Mouse (Mus musculus): Measurements from ENCODE around the gene Ttc19. TPM values are rescaled to one million over a fixed set of nuclear protein-coding genes. Genes with fewer than 3 reads are reported as not detected.

The Ttc19 gene
- polyA plus RNA-seq, 1 experiment from 2014 or later: 20.3 TPM

DNA sequence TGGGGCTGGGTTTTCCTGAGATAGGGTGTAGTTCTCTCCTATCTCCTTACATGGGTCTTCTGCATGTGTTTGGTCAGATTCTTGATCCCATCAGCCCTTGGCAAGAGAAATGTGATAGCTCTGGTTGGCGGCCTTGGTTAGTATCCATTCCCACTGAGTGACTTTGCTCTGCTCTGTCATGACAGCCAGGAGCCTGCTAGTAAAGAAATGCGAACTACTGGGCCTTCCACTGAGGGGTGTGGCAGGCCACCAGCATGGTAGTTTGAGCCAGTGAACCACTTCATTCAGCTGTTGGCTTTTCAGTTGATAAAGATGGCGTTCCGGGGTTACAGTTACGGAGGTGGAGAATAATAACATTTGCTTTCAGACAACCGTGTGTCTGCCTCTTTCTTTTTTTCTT, 17.6 kb downstream of the Ttc19 start:
- 82% methylated on average over 6 of the region's 6 CpGs for WGBS
- Histone ChIP-seq H3K4me1 (no peaks in the 10 kb centered on the region), H3K36me3 (peaks cover 33% of the 10 kb centered on the region; the same call in 1 of the 2 replicates), H3K27ac (no peak overlapping the region), H3K9me3 (no peaks in the 10 kb centered on the region), H3K27me3 (ENCODE audit: insufficient read depth, poor library complexity, severe bottlenecking) (no peaks in the 10 kb centered on the region), H3K4me3 (no peak overlapping the region)
- no peak for DNase-seq (ENCODE audit: low spot score)

- H3K36me3 ChIP-seq: peaks cover 41% of the 10 kb centered on the region
- DNase-seq (ENCODE audit: low spot score): no peak
- no peaks in the 10 kb centered on the region for H3K27me3 ChIP-seq (ENCODE audit: insufficient read depth, poor library complexity, severe bottlenecking)
- no peaks in the 10 kb centered on the region for H3K4me1 ChIP-seq
- H3K27ac ChIP-seq: no peak overlapping the region
- no peaks in the 10 kb centered on the region for H3K9me3 ChIP-seq
- WGBS: 86% methylated on average over 2 of the region's 2 CpGs
- H3K4me3 ChIP-seq: no peak overlapping the region
Observed at GRCm38 (mm10) chr11:62305866-62306265, 24.6 kb downstream of the Ttc19 start.

- Histone ChIP-seq H3K9me3 (no peaks in the 10 kb centered on the region), H3K4me3 (no peak overlapping the region), H3K27me3 (ENCODE audit: insufficient read depth, poor library complexity, severe bottlenecking) (no peaks in the 10 kb centered on the region), H3K4me1 (no peaks in the 10 kb centered on the region), H3K27ac (no peak overlapping the region), H3K36me3 (peaks cover 61% of the 10 kb centered on the region)
- DNase-seq (ENCODE audit: low spot score): no peak
- WGBS: 89% methylated on average over 2 of the region's 2 CpGs
Observed at GRCm38 (mm10) chr11:62309296-62309695, 28.0 kb downstream of the Ttc19 start.

DNA sequence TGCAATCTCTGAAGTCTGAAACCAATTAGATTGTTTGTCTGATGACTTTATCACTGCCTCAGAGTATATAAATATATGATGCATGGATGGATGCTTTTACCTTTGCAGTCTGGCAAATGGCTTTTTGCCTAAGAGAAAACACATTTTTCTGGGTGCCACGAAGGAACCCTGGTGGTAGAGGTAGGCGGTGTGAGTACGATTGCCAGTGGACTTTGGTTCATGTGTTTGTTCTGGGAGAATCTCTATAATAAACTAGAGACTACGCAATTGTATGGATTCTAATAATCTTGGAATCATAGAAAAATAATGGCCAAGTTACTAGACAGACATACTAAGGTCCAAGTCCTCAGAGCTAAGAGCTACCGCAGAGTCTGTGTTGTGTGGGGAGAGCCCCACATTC, 33.7 kb downstream of the Ttc19 start:
- no peak for DNase-seq (ENCODE audit: low spot score)
- no peaks in the 10 kb centered on the region for H3K9me3 ChIP-seq
- H3K4me1 ChIP-seq: no peaks in the 10 kb centered on the region
- no peak overlapping the region for H3K27ac ChIP-seq
- no peaks in the 10 kb centered on the region for H3K27me3 ChIP-seq (ENCODE audit: insufficient read depth, poor library complexity, severe bottlenecking)
- no peak overlapping the region for H3K4me3 ChIP-seq
- peaks cover 85% of the 10 kb centered on the region for H3K36me3 ChIP-seq
- WGBS: 93% methylated on average over 5 of the region's 5 CpGs

GRCm38 (mm10) chr11:62317746-62318145, 36.5 kb downstream of the Ttc19 start:
- H3K27me3 ChIP-seq (ENCODE audit: insufficient read depth, poor library complexity, severe bottlenecking): no peaks in the 10 kb centered on the region
- no peak for DNase-seq (ENCODE audit: low spot score)
- no peaks in the 10 kb centered on the region for H3K9me3 ChIP-seq
- H3K4me3 ChIP-seq: no peak overlapping the region
- WGBS: 85% methylated on average over 11 of the region's 11 CpGs
- H3K36me3 ChIP-seq: peaks cover 94% of the 10 kb centered on the region
- no peaks in the 10 kb centered on the region for H3K4me1 ChIP-seq
- H3K27ac ChIP-seq: no peak overlapping the region

DNA sequence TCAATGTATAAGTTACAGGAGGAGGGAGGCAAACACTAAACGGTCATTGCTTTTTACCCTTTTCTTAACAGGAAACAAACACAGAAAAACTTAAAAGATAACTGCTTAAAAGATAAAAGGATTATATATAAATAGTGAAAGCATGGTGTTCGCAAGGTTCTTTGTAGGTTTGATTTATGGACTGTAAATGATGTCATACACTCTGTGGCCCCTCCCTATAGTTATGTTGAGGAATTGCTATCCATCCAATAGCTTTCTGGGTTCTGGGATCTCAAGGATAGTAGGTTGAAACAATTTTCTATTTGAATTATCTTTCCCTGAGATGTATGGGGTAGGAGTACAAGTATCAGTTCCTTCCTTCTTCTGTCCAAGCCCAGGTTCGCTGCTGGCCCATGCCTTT, 38.8 kb downstream of the Ttc19 start:
- no peak overlapping the region for H3K4me3 ChIP-seq
- no peak for DNase-seq (ENCODE audit: low spot score)
- no peaks in the 10 kb centered on the region for H3K9me3 ChIP-seq
- H3K36me3 ChIP-seq: peaks cover 93% of the 10 kb centered on the region
- H3K4me1 ChIP-seq: no peaks in the 10 kb centered on the region
- H3K27ac ChIP-seq: no peak overlapping the region
- H3K27me3 ChIP-seq (ENCODE audit: insufficient read depth, poor library complexity, severe bottlenecking): no peaks in the 10 kb centered on the region
- 93% methylated on average over 3 of the region's 3 CpGs for WGBS

DNA sequence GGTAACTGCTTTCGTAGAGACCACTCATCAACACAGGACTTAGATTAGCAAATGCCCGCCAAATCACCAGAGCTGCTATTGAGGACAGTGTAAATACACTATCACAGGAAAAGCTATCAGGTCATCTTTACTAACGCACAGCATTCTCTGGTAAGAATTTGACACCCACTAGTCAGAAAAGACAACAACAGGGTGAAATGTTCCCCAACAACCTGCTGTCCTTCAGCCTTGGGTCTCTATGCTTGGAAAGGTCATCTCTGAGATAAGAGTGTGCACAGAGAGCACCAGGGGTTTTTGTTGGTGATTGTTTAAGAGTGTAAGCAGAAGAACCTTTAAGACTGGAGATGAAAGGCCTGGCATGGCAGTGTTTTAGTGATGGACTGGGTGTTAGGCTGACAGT, 42.4 kb downstream of the Ttc19 start:
- WGBS: 46% methylated on average over 3 of the region's 3 CpGs
- DNase-seq (ENCODE audit: low spot score): no peak
- H3K4me3 ChIP-seq: no peak overlapping the region
- no peaks in the 10 kb centered on the region for H3K27me3 ChIP-seq (ENCODE audit: insufficient read depth, poor library complexity, severe bottlenecking)
- H3K27ac ChIP-seq: no peak overlapping the region
- H3K4me1 ChIP-seq: no peaks in the 10 kb centered on the region
- H3K9me3 ChIP-seq: no peaks in the 10 kb centered on the region
- peaks cover 95% of the 10 kb centered on the region for H3K36me3 ChIP-seq

GRCm38 (mm10) chr11:62331141-62331540, 49.9 kb downstream of the Ttc19 start:
- 94% methylated on average over 5 of the region's 5 CpGs for WGBS
- no peaks in the 10 kb centered on the region for H3K9me3 ChIP-seq
- no peak overlapping the region for H3K27ac ChIP-seq
- H3K27me3 ChIP-seq (ENCODE audit: insufficient read depth, poor library complexity, severe bottlenecking): no peaks in the 10 kb centered on the region
- peaks cover 94% of the 10 kb centered on the region for H3K36me3 ChIP-seq
- no peaks in the 10 kb centered on the region for H3K4me1 ChIP-seq
- H3K4me3 ChIP-seq: no peak overlapping the region
- no peak for DNase-seq (ENCODE audit: low spot score)

DNA sequence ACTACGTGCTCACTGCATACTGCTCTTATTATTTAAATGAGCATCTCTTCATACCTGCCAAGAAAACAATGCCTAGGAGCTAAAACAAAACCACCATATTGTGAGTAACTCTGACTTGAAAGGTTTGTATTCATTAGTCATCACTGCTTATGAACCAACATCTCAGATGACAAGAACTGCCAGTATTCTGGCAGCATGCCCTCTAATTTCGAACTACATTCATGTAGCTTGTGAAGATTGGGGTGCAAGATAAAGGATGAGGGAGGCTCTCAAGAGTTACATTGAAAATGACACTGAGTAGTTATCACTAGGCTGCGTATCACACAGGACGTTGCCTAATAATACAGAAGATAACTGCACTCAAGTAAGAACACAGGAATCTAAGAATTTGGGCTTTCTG, 51.0 kb downstream of the Ttc19 start:
- Histone ChIP-seq H3K9me3 (no peaks in the 10 kb centered on the region), H3K27ac (no peak overlapping the region), H3K27me3 (ENCODE audit: insufficient read depth, poor library complexity, severe bottlenecking) (no peaks in the 10 kb centered on the region), H3K4me3 (no peak overlapping the region), H3K36me3 (peaks cover 94% of the 10 kb centered on the region), H3K4me1 (no peaks in the 10 kb centered on the region)
- WGBS: 88% methylated on average over 4 of the region's 4 CpGs
- DNase-seq (ENCODE audit: low spot score): no peak

DNA sequence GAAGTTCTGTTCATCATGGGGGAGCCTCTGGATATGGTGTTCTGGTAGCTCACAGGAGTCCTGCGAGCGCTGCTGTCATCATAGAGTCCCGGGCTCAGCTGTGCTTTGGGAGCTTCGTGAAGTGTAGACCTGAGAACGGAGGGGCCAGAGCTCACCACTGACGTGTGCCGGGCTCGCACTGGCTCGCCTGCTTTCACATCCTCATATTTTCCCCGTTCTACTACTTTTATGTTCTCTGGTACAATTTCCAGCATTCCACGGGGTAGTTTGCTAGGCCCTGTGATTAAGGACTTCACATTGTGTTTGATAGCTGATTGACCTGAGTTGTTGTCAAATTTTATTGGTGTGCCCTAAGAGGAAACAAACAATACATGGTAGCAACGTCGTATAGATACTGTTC, 61.7 kb downstream of the Ttc19 start:
- H3K36me3 ChIP-seq: peaks cover 84% of the 10 kb centered on the region
- DNase-seq (ENCODE audit: low spot score): no peak
- H3K9me3 ChIP-seq: no peaks in the 10 kb centered on the region
- no peak overlapping the region for H3K27ac ChIP-seq
- no peak overlapping the region for H3K4me3 ChIP-seq
- H3K4me1 ChIP-seq: no peaks in the 10 kb centered on the region
- 94% methylated on average over 13 of the region's 13 CpGs for WGBS
- no peaks in the 10 kb centered on the region for H3K27me3 ChIP-seq (ENCODE audit: insufficient read depth, poor library complexity, severe bottlenecking)

- no peaks in the 10 kb centered on the region for H3K27me3 ChIP-seq (ENCODE audit: insufficient read depth, poor library complexity, severe bottlenecking)
- DNase-seq (ENCODE audit: low spot score): no peak
- H3K9me3 ChIP-seq: no peaks in the 10 kb centered on the region
- WGBS: 90% methylated on average over 4 of the region's 4 CpGs
- no peaks in the 10 kb centered on the region for H3K4me1 ChIP-seq
- no peak overlapping the region for H3K4me3 ChIP-seq
- H3K27ac ChIP-seq: no peak overlapping the region
- H3K36me3 ChIP-seq: peaks cover 89% of the 10 kb centered on the region
Observed at GRCm38 (mm10) chr11:62351948-62352347, 70.7 kb downstream of the Ttc19 start.

DNA sequence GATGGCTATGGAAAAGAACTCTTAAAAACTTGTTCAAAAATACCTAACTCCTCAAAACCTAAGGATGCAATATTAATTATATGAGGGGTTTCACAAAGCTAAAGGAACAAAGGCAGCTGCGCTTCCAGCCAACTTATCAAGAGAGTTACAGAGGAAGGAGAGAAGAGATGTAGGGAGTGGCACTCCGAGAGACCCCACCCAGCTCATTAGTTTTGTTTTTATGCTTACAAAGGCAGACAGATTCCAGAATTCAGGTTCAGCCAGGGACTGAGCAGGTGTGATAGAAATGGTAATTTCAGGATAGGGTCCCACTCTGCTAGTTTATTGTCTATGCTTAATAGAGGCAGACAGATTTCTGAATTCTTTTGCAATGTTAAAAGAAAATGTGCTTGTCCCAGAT, 73.9 kb downstream of the Ttc19 start:
- Histone ChIP-seq H3K4me1 (no peaks in the 10 kb centered on the region), H3K36me3 (peaks cover 79% of the 10 kb centered on the region), H3K27me3 (ENCODE audit: insufficient read depth, poor library complexity, severe bottlenecking) (no peaks in the 10 kb centered on the region), H3K27ac (no peak overlapping the region), H3K4me3 (no peak overlapping the region), H3K9me3 (no peaks in the 10 kb centered on the region)
- DNase-seq (ENCODE audit: low spot score): no peak
- WGBS: 91% methylated on average over 2 of the region's 2 CpGs

GRCm38 (mm10) chr11:62366879-62367278, 85.6 kb downstream of the Ttc19 start:
- no peaks in the 10 kb centered on the region for H3K4me1 ChIP-seq
- no peak overlapping the region for H3K4me3 ChIP-seq
- 86% methylated on average over 6 of the region's 6 CpGs for WGBS
- H3K27me3 ChIP-seq (ENCODE audit: insufficient read depth, poor library complexity, severe bottlenecking): no peaks in the 10 kb centered on the region
- no peak for DNase-seq (ENCODE audit: low spot score)
- H3K27ac ChIP-seq: no peak overlapping the region
- peaks cover 66% of the 10 kb centered on the region for H3K36me3 ChIP-seq
- no peaks in the 10 kb centered on the region for H3K9me3 ChIP-seq

- Histone ChIP-seq H3K36me3 (peaks cover 79% of the 10 kb centered on the region), H3K9me3 (no peaks in the 10 kb centered on the region), H3K27me3 (ENCODE audit: insufficient read depth, poor library complexity, severe bottlenecking) (no peaks in the 10 kb centered on the region), H3K4me1 (no peaks in the 10 kb centered on the region), H3K27ac (no peak overlapping the region), H3K4me3 (no peak overlapping the region)
- no peak for DNase-seq (ENCODE audit: low spot score)
Observed at GRCm38 (mm10) chr11:62369924-62370323, 88.7 kb downstream of the Ttc19 start.
